Mouse (Mus musculus) heart, embryonic 16.5 days (tissue): ENCODE measurements around the gene Cuedc1. TPM values are rescaled to one million over a fixed set of nuclear protein-coding genes. Genes with fewer than 3 reads are reported as not detected.

Experiments
- ATAC-seq: fragments of 200-750 bp; cut with Nextera tagmentation; replicated peaks from 2 replicates; pipeline ENCODE4 v1.8.0; 2017; ENCODE audit warnings: moderate number of reproducible peaks; ENCODE audit not compliant: insufficient read depth, low FRiP score; ENCODE audit errors: extremely low read depth
- H3K27ac ChIP-seq: fragments of 300-500 bp; sonication (generic); 2 replicates; pipeline ENCODE4 v1.5.1; 2014; ENCODE audit warnings: mild to moderate bottlenecking, low read length, control low read depth, moderate library complexity
- H3K27me3 ChIP-seq: fragments of 300-500 bp; sonication (generic); 2 replicates; pipeline ENCODE4 v1.6.1; 2014; ENCODE audit warnings: low read length, mixed read lengths; ENCODE audit not compliant: control insufficient read depth, insufficient read depth
- H3K36me3 ChIP-seq: fragments of 300-500 bp; sonication (generic); 2 replicates; pipeline ENCODE4 v1.6.1; 2014; ENCODE audit not compliant: control insufficient read depth, insufficient read depth
- H3K4me1 ChIP-seq: fragments of 300-500 bp; sonication (generic); 2 replicates; pipeline ENCODE4 v1.6.1; 2014; ENCODE audit warnings: low read length, mixed read lengths; ENCODE audit not compliant: control insufficient read depth, insufficient read depth
- H3K4me2 ChIP-seq: fragments of 300-500 bp; sonication (generic); 2 replicates; pipeline ENCODE4 v1.6.1; 2014; ENCODE audit warnings: low read depth, mild to moderate bottlenecking, control low read depth, low read length
- H3K4me3 ChIP-seq: fragments of 300-500 bp; sonication (generic); 2 replicates; pipeline ENCODE4 v1.5.1; 2014; ENCODE audit warnings: mild to moderate bottlenecking, control low read depth, low read length
- H3K9ac ChIP-seq: fragments of 300-500 bp; sonication (generic); 2 replicates; pipeline ENCODE4 v1.6.1; 2014; ENCODE audit warnings: low read length, control low read depth
- H3K9me3 ChIP-seq: fragments of 300-500 bp; sonication (generic); replicated peaks from 2 replicates; pipeline ENCODE4 v1.6.1; 2016; ENCODE audit warnings: low read length; ENCODE audit not compliant: control insufficient read depth
- WGBS: fragments of 180-500 bp; shearing (Covaris S2); extraction: QIAGEN DNeasy Blood & Tissue Kit; methylation state at CpG from one replicate; pipeline ENCODE4 v1.1.7; 2014; 5-methylcytosine and 5-hydroxymethylcytosine counted together
- polyA plus RNA-seq: library from polyadenylated mRNA; unstranded; fragments of >200 nt; fragmentation: Nextera tagmentation; extraction: Ambion mirVana; gene quantifications from 2 replicates; pipeline ENCODE4 v1.2.1, GENCODE M21; 2015

Gene Cuedc1
- polyA plus RNA-seq, 1 experiment from 2014 or later = 15.2 TPM

GRCm38 (mm10) chr11:88158842-88159246, 61.0 kb downstream of the Cuedc1 start:
- Histone ChIP-seq H3K36me3 (no peaks in the 10 kb centered on the region), H3K4me3 (no peak overlapping the region), H3K27me3 (no peaks in the 10 kb centered on the region), H3K4me1 (peaks cover 71% of the 10 kb centered on the region), H3K9ac (peak overlapping the region; percentile 63), H3K27ac (peak overlapping the region; percentile 97), H3K4me2 (peak overlapping the region; percentile 35), H3K9me3 (no peaks in the 10 kb centered on the region)
- ATAC-seq = peak; percentile 61
- 24% methylated on average over 5 of the region's 5 CpGs for whole genome bisulfite sequencing

GRCm38 (mm10) chr11:88159389-88159788, 61.5 kb downstream of the Cuedc1 start:
- Histone ChIP-seq H3K36me3 (no peaks in the 10 kb centered on the region), H3K27ac (peak overlapping the region; percentile 97), H3K4me2 (peak overlapping the region; percentile 35), H3K9me3 (no peaks in the 10 kb centered on the region), H3K4me3 (no peak overlapping the region), H3K27me3 (no peaks in the 10 kb centered on the region), H3K4me1 (peaks cover 69% of the 10 kb centered on the region), H3K9ac (peak overlapping the region; percentile 63)
- WGBS = 45% methylated on average over 11 of the region's 11 CpGs
- ATAC-seq = no peak

GRCm38 (mm10) chr11:88160316-88160715, 62.5 kb downstream of the Cuedc1 start:
- no peak for ATAC-seq
- H3K9ac ChIP-seq = peak overlapping the region; percentile 43

GRCm38 (mm10) chr11:88161051-88161581, 63.3 kb downstream of the Cuedc1 start:
- peaks cover 68% of the 10 kb centered on the region for H3K4me1 ChIP-seq
- under 1% methylated on average over 33 of the region's 33 CpGs for WGBS
- ATAC-seq = peak; percentile 34

More at GRCm38 (mm10) chr11:88160316-88160715, 62.5 kb downstream of the Cuedc1 start:
- peak overlapping the region; percentile 97 for H3K27ac ChIP-seq
- H3K9me3 ChIP-seq = no peaks in the 10 kb centered on the region
- H3K36me3 ChIP-seq = no peaks in the 10 kb centered on the region
- WGBS = 69% methylated on average over 5 of the region's 5 CpGs
- H3K4me3 ChIP-seq = no peak overlapping the region
- peaks cover 68% of the 10 kb centered on the region for H3K4me1 ChIP-seq
- H3K4me2 ChIP-seq = peak overlapping the region; percentile 77
- H3K27me3 ChIP-seq = no peaks in the 10 kb centered on the region

GRCm38 (mm10) chr11:88161651-88162362, 63.9 kb downstream of the Cuedc1 start:
- ATAC-seq = peak; percentile 54
- Histone ChIP-seq H3K9me3 (no peaks in the 10 kb centered on the region), H3K9ac (peak overlapping the region; percentile 44), H3K36me3 (no peaks in the 10 kb centered on the region), H3K4me1 (peaks cover 67% of the 10 kb centered on the region), H3K27ac (peak overlapping the region; percentile 97), H3K4me3 (peak overlapping the region; percentile 48), H3K4me2 (peak overlapping the region; percentile 77), H3K27me3 (no peaks in the 10 kb centered on the region)
- WGBS = 1% methylated on average over 14 of the region's 15 CpGs

More at GRCm38 (mm10) chr11:88161051-88161581, 63.3 kb downstream of the Cuedc1 start:
- Histone ChIP-seq H3K4me2 (peak overlapping the region; percentile 77), H3K27me3 (no peaks in the 10 kb centered on the region), H3K9me3 (no peaks in the 10 kb centered on the region), H3K36me3 (no peaks in the 10 kb centered on the region), H3K9ac (peak overlapping the region; percentile 76), H3K27ac (peak overlapping the region; percentile 97), H3K4me3 (peak overlapping the region; percentile 48)

- no peak overlapping the region for H3K4me2 ChIP-seq
- peaks cover 64% of the 10 kb centered on the region for H3K4me1 ChIP-seq
- 64% methylated on average over 4 of the region's 4 CpGs for WGBS
- no peaks in the 10 kb centered on the region for H3K36me3 ChIP-seq
- no peak overlapping the region for H3K4me3 ChIP-seq
- H3K9ac ChIP-seq = no peak overlapping the region
- H3K27me3 ChIP-seq = no peaks in the 10 kb centered on the region
- ATAC-seq = no peak
- H3K27ac ChIP-seq = 0 out of 2 replicates have a peak overlapping the region, but pooled peaks have one; percentile 11
- H3K9me3 ChIP-seq = no peaks in the 10 kb centered on the region
Observed at GRCm38 (mm10) chr11:88162740-88163139, 64.9 kb downstream of the Cuedc1 start.

- no peaks in the 10 kb centered on the region for H3K36me3 ChIP-seq
- ATAC-seq = no peak
- H3K9ac ChIP-seq = peak overlapping the region; percentile 69
- no peaks in the 10 kb centered on the region for H3K27me3 ChIP-seq
- peak overlapping the region; percentile 24; the same call in 1 of the 2 replicates for H3K4me2 ChIP-seq
- H3K27ac ChIP-seq = peak overlapping the region; percentile 97
- no peak overlapping the region for H3K4me3 ChIP-seq
- 51% methylated on average over 7 of the region's 7 CpGs for WGBS
- H3K4me1 ChIP-seq = peaks cover 52% of the 10 kb centered on the region
- no peaks in the 10 kb centered on the region for H3K9me3 ChIP-seq
Observed at GRCm38 (mm10) chr11:88164213-88164723, 66.4 kb downstream of the Cuedc1 start.

GRCm38 (mm10) chr11:88164801-88165377, 67.0 kb downstream of the Cuedc1 start:
- peak; percentile 41 for ATAC-seq
- no peaks in the 10 kb centered on the region for H3K36me3 ChIP-seq
- peak overlapping the region; percentile 69 for H3K9ac ChIP-seq

More at GRCm38 (mm10) chr11:88164801-88165377, 67.0 kb downstream of the Cuedc1 start:
- H3K27me3 ChIP-seq = no peaks in the 10 kb centered on the region; the same call in 1 of the 2 replicates
- H3K27ac ChIP-seq = peak overlapping the region; percentile 97
- H3K4me2 ChIP-seq = peak overlapping the region; percentile 24
- no peaks in the 10 kb centered on the region for H3K9me3 ChIP-seq
- 10% methylated on average over 15 of the region's 15 CpGs for WGBS
- H3K4me3 ChIP-seq = no peak overlapping the region
- peaks cover 47% of the 10 kb centered on the region for H3K4me1 ChIP-seq
